22 mouse cellular contexts compared by ENCODE assay signal in the genomic region with DNA sequence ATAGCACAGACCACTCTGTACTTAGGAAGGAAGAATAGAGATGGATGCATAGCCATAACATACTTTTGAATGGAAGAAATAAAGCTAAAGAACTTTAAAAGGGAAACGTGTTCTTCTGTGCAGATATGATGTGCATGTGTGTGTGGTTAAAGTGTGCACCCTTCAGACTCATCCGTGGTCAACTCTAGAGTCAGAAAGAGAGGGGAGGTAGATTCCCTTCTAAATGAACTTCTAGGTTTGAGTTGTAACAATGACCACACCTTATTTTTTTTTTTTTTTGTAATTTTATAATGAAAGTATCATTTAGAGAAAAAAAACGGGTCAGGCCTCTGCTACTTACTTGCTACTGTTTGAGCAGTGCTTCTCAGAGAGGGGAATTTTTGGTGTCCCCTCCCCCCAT. TPM values are rescaled to one million over a fixed set of nuclear protein-coding genes. Genes with fewer than 3 reads are reported as not detected.
A peak's percentile ranks its signal among the peaks of the same experiment; 100 is the strongest.
DNase-seq lines count a peak whose midpoint lies in the region; ATAC-seq and TF ChIP-seq lines count a peak whose summit lies in the region.
"Had no signal": no experiment of that assay in that cellular context is flagged by ENCODE, and none has a peak within 500 bp of the region (broad histone marks: within the 10 kb centered on the region; RNA-seq: fewer than 3 reads in every experiment).

No protein-coding gene starts in this region.

- H3K4me3 ChIP-seq in CH12.LX (replicated peaks in 1 of 3; ENCODE audit: low read depth in 2 of 3, low read length in 2 of 3, poor library complexity in 1 of 3) = no peak overlapping the region

- TF ChIP-seq CTCF in CH12.LX (conservative IDR thresholded peaks at IDR 0.05 in 1 of 2, IDR thresholded peaks at IDR 0.05 in 1 of 2; ENCODE audit: low read depth in 2 of 2, low read length in 2 of 2) = no peak

- no peak for TF ChIP-seq EP300 in CH12.LX (IDR thresholded peaks at IDR 0.05; ENCODE audit: low read length)

- no peak for TF ChIP-seq RAD21 in CH12.LX (IDR thresholded peaks at IDR 0.05; ENCODE audit: low read depth, low read length)

- dilution Hi-C loops in CH12.LX (cut with MboI; ENCODE audit: extremely low pct_ligation_motif_present, extremely low pct_unique_long_range_greater_than_20kb, low sequenced_read_pairs) = no loop called here

- in situ Hi-C loops in CH12.LX (cut with MboI; ENCODE audit: low pct_ligation_motif_present, low pct_unique_long_range_greater_than_20kb, low sequenced_read_pairs) = no loop called here

- no peak for TF ChIP-seq POLR2A in CH12.LX (IDR thresholded peaks at IDR 0.05; ENCODE audit: low read depth, low read length)

- H3K4me1 ChIP-seq in CH12.LX (ENCODE audit: control insufficient read depth in 1 of 2, insufficient read depth in 2 of 2) = peaks cover 3 to 7% of the 10 kb centered on the region in 2 experiments; a peak in 2 of 4 replicates

- H3K36me3 ChIP-seq in CH12.LX (replicated peaks in 1 of 2; ENCODE audit: control insufficient read depth in 1 of 2, insufficient read depth in 1 of 2, low read length in 1 of 2) = no peaks in the 10 kb centered on the region
- H3K36me3 ChIP-seq: G1E had no signal

- H3K4me2 ChIP-seq in CH12.LX (ENCODE audit: insufficient read depth, low read depth, poor library complexity, severe bottlenecking) = no peak overlapping the region

- DNase-seq in CH12.LX (ENCODE audit: extremely low read depth) = no peak
- peak; percentile 17 for DNase-seq in induced T-regulatory cell, adult 2 months (ENCODE audit: low read depth)
- DNase-seq in layer of hippocampus, adult 11-12 months (ENCODE audit: low spot score) = no peak
- DNase-seq: adrenal gland, adult 2 months; adrenal gland, adult 8-10 months; adrenal gland, postnatal 10 days; adrenal gland, postnatal 14 days; adrenal gland, postnatal 25 days; adrenal gland, postnatal 36 days; B cell, adult 2 months; cerebellum, adult 11 months; cerebellum, adult 11-12 months; cerebellum, adult 18-20 months; cerebellum, adult 2 months had no signal

- H3K79me2 ChIP-seq in CH12.LX (replicated peaks; ENCODE audit: control insufficient read depth, extremely low read depth, insufficient read depth, poor library complexity, severe bottlenecking) = no peaks in the 10 kb centered on the region

- H3K9me3 ChIP-seq in CH12.LX (replicated peaks; ENCODE audit: low read length) = no peaks in the 10 kb centered on the region
- H3K9me3 ChIP-seq: G1E had no signal

- ATAC-seq in erythroblast, adult 5-6 weeks (replicated peaks; ENCODE audit: low FRiP score, poor library complexity, severe bottlenecking) = no peak
- ATAC-seq: activated CD4-positive, CD25-positive, alpha-beta regulatory T cell, adult 4 months; CD4-positive, CD25-positive, alpha-beta regulatory T cell, adult 4 months; Patski had no signal

- no peak overlapping the region for H3K9ac ChIP-seq in CH12.LX (ENCODE audit: insufficient read depth, low read depth)

- H3K27me3 ChIP-seq in CH12.LX (replicated peaks) = no peaks in the 10 kb centered on the region

- H3K27ac ChIP-seq in CH12.LX (ENCODE audit: insufficient read depth, low read depth) = no peak overlapping the region

TF ChIP-seq in CH12.LX, 34 proteins besides CTCF, POLR2A, EP300 and RAD21:
- TF ChIP-seq ZNF384 (IDR thresholded peaks at IDR 0.05; ENCODE audit: low read depth, low read length) (peak; percentile 63), E2F4 (IDR thresholded peaks at IDR 0.05; ENCODE audit: insufficient replicate concordance, low read depth, low read length) (no peak), PAX5 (IDR thresholded peaks at IDR 0.05; ENCODE audit: low read length) (no peak), CHD2 (IDR thresholded peaks at IDR 0.05; ENCODE audit: low read length) (no peak), ZKSCAN1 (IDR thresholded peaks at IDR 0.05; ENCODE audit: borderline replicate concordance, low read depth, low read length) (no peak), POLR2AphosphoS2 (IDR thresholded peaks at IDR 0.05; ENCODE audit: low read depth, low read length) (no peak), GABPA (IDR thresholded peaks at IDR 0.05; ENCODE audit: insufficient replicate concordance, low read depth, low read length) (no peak), USF2 (conservative IDR thresholded peaks at IDR 0.05; ENCODE audit: low read depth, low read length) (no peak), IRF4 (IDR thresholded peaks at IDR 0.05; ENCODE audit: low read depth, low read length) (peak; percentile 36; the same call in 1 of the 2 replicates), SIN3A (IDR thresholded peaks at IDR 0.05; ENCODE audit: low read length) (no peak), BHLHE40 (IDR thresholded peaks at IDR 0.05; ENCODE audit: low read depth, low read length) (peak; percentile 75)

RNA-seq across cellular contexts. Expression of a gene that starts 9.7 kb away (rescaled TPM):
- total RNA-seq in CH12.LX (2012; rRNA removed) = not detected in 2 replicates
- total RNA-seq in CH12.LX (2014; rRNA removed) = not detected in 2 replicates
- polyA plus RNA-seq in CH12.LX (2012; ENCODE audit: insufficient read length, low read depth) = not detected in 2 replicates
- not detected in 2 replicates for total RNA-seq in erythroblast, adult 5-6 weeks (2015; ENCODE audit: low replicate concordance)
- not detected in 2 replicates for total RNA-seq in erythroblast, adult 5-6 weeks (2017; ENCODE audit: low replicate concordance)
- total RNA-seq: MEL had no signal
- polyA plus RNA-seq: activated CD4-positive, CD25-positive, alpha-beta regulatory T cell, adult 4 months; C2C12; CD4-positive, CD25-positive, alpha-beta regulatory T cell, adult 4 months had no signal

RNA-seq across cellular contexts. Expression of a gene that starts 36.0 kb away (rescaled TPM):
- total RNA-seq in CH12.LX (2012; rRNA removed) (not detected in 2 replicates), CH12.LX (2014; rRNA removed) (not detected in 2 replicates)
- polyA plus RNA-seq in CH12.LX (2012; ENCODE audit: insufficient read length, low read depth) = not detected in 2 replicates
- not detected in 2 replicates for total RNA-seq in erythroblast, adult 5-6 weeks (2015; ENCODE audit: low replicate concordance)
- total RNA-seq in erythroblast, adult 5-6 weeks (2017; ENCODE audit: low replicate concordance) = not detected in 2 replicates
- total RNA-seq: MEL had no signal
- polyA plus RNA-seq: activated CD4-positive, CD25-positive, alpha-beta regulatory T cell, adult 4 months; C2C12; CD4-positive, CD25-positive, alpha-beta regulatory T cell, adult 4 months; G1E had no signal

RNA-seq across cellular contexts. Expression of a gene that starts 39.6 kb away (rescaled TPM):
- total RNA-seq in CH12.LX (2012; rRNA removed) (0.25 TPM in 1 of 2 replicates, not detected in the other), CH12.LX (2014; rRNA removed) (0.47 TPM in 1 of 2 replicates, not detected in the other)
- 0.44 TPM in 1 of 2 replicates, not detected in the other for polyA plus RNA-seq in CH12.LX (2012; ENCODE audit: insufficient read length, low read depth)
- not detected in 2 replicates for total RNA-seq in erythroblast, adult 5-6 weeks (2015; ENCODE audit: low replicate concordance)
- total RNA-seq in erythroblast, adult 5-6 weeks (2017; ENCODE audit: low replicate concordance) = not detected in 2 replicates
- total RNA-seq: adrenal gland, adult 18-20 months; adrenal gland, adult 2 months; adrenal gland, adult 8-10 months; adrenal gland, postnatal 10 days; adrenal gland, postnatal 14 days; adrenal gland, postnatal 25 days; adrenal gland, postnatal 36 days; G1E; MEL had no signal
- polyA plus RNA-seq: activated CD4-positive, CD25-positive, alpha-beta regulatory T cell, adult 4 months; adrenal gland, adult 2 months; CD4-positive, CD25-positive, alpha-beta regulatory T cell, adult 4 months; cerebellum, adult 2 months; G1E had no signal

RNA-seq across cellular contexts. Expression of a gene that starts 39.8 kb away (rescaled TPM):
- total RNA-seq in CH12.LX (2012; rRNA removed) = 264 and 359 TPM in 2 replicates
- 662 and 708 TPM in 2 replicates for total RNA-seq in CH12.LX (2014; rRNA removed)
- 407 and 523 TPM in 2 replicates for polyA plus RNA-seq in CH12.LX (2012; ENCODE audit: insufficient read length, low read depth)
- total RNA-seq in erythroblast, adult 5-6 weeks (2015; ENCODE audit: low replicate concordance) = 95.3 and 100 TPM in 2 replicates
- total RNA-seq in erythroblast, adult 5-6 weeks (2017; ENCODE audit: low replicate concordance) = 59.4 and 91.6 TPM in 2 replicates

RNA-seq across cellular contexts. Expression of a gene that starts 58.2 kb away (rescaled TPM):
- total RNA-seq in CH12.LX (2012; rRNA removed) = 0.13 and 0.17 TPM in 2 replicates
- not detected in 2 replicates for total RNA-seq in CH12.LX (2014; rRNA removed)
- polyA plus RNA-seq in CH12.LX (2012; ENCODE audit: insufficient read length, low read depth) = 0.08 and 0.23 TPM in 2 replicates
- not detected in 2 replicates for total RNA-seq in erythroblast, adult 5-6 weeks (2015; ENCODE audit: low replicate concordance)
- not detected in 2 replicates for total RNA-seq in erythroblast, adult 5-6 weeks (2017; ENCODE audit: low replicate concordance)
- total RNA-seq: MEL had no signal
- polyA plus RNA-seq: activated CD4-positive, CD25-positive, alpha-beta regulatory T cell, adult 4 months; CD4-positive, CD25-positive, alpha-beta regulatory T cell, adult 4 months; G1E had no signal
